Mouse (Mus musculus) embryonic fibroblast, embryonic 13.5 days (primary cell): ENCODE data around the gene Stxbp3.

Experiments used
- CTCF ChIP-seq: IDR thresholded peaks from 2 replicates; pipeline ENCODE4 v1.5.1; 2011; ENCODE audit warnings: mild to moderate bottlenecking, control low read depth, low read length, moderate library complexity, borderline replicate concordance; ENCODE audit not compliant: insufficient read depth
- POLR2A ChIP-seq: IDR thresholded peaks from 2 replicates; pipeline ENCODE4 v1.6.1; 2011; ENCODE audit warnings: low read depth, mild to moderate bottlenecking, control low read depth, low read length, moderate library complexity

DNA sequence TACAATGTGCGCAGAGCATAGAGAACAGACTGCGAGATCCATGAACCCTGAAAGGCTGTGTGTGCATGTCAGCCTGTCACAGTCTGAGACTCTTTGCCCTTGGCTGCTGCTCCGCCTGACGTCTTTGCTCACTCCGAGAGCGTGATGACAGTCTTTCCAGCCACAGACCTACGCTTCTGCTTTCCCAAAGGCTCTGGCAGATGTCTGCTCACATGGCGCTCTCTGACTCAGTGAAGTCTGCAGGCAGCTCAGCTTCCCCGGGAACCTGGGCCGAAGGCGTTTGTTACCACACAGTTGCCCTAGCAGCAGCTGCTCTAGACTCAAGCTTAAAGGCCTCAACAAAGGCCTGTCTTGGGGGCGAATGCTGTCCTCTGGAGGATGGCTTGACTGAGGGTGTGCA is 15.0 kb upstream of the Stxbp3 start:
- no peak for TF ChIP-seq CTCF
- TF ChIP-seq POLR2A = no peak
